Mouse (Mus musculus) small intestine, adult 2 months (tissue): ENCODE data around the gene Gzmn.

ENCODE experiments used
- CTCF ChIP-seq: fragments of 200-500 bp; IDR thresholded peaks from 2 replicates; pipeline ENCODE4 v1.5.1; 2012; ENCODE audit warnings: low read depth, mild to moderate bottlenecking, control low read depth, inconsistent platforms, low read length, moderate library complexity, mixed read lengths; ENCODE audit not compliant: insufficient replicate concordance, insufficient read length; ENCODE audit errors: extremely low read depth
- POLR2A ChIP-seq: fragments of 200-500 bp; IDR thresholded peaks from 2 replicates; pipeline ENCODE4 v1.6.1; 2012; ENCODE audit warnings: low read depth, mild to moderate bottlenecking, control low read depth, inconsistent platforms, low read length, moderate library complexity

- TF ChIP-seq CTCF (no peak), POLR2A (no peak)
These were observed 12.5 kb upstream of the Gzmn start for GRCm38 (mm10) chr14:56186946-56187345.
